Mouse (Mus musculus) liver, adult 2 months (tissue): Measurements from ENCODE around the gene Gm10337.

ENCODE experiments used
- CTCF ChIP-seq: fragments of 200-500 bp; IDR thresholded peaks from 2 replicates; pipeline ENCODE4 v1.5.1; 2011; ENCODE audit warnings: low read depth, low read length, control low read depth
- POLR2A ChIP-seq: fragments of 200-500 bp; IDR thresholded peaks from 2 replicates; pipeline ENCODE4 v1.6.1; 2011; ENCODE audit warnings: low read length, control low read depth; ENCODE audit not compliant: insufficient read depth; ENCODE audit errors: extremely low read depth

- TF ChIP-seq CTCF (peak; percentile 92), POLR2A (no peak)
Observed at GRCm38 (mm10) chr15:102524892-102525485, 21.5 kb downstream of the Gm10337 start, which contains the start of gene Npff.
